ENCODE assay signal across 8 mouse cellular contexts in the genomic region with DNA sequence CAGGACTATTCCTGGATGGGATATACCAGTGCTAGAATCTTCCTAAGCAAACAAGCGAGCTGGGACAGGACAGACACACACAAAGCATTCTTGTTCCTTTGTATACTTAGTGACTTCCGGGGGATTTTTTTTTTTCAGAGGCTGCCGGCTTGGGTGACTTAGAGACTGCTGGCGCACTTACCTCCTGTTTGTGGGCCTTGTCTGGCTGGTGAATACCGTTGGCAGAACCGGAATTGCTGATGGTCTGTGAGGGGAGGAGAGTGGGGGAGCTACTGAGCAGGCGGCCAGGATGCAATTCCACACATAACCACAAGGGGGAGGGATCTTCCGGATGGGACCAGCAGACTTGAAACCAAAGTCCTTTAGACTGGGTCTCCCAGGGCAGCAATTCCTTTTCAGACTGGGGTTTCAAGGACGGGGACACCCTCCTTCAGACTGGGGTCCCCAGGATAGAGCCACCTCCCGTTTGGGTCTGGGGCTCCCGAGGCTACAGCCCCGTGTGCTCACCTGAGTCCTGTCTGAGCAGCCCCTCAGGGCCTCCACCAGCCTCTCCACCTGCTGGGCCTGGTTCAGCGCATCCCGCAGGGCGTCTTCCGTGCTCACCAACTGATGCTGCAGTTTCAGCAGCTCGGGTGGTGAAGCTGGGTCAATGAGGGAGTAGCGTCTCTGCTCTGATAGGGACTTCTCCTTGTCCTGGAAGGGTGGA. TPM values are rescaled to one million over a fixed set of nuclear protein-coding genes. Genes with fewer than 3 reads are reported as not detected.
DNase-seq lines count a peak whose midpoint lies in the region; ATAC-seq and TF ChIP-seq lines count a peak whose summit lies in the region.

No protein-coding gene starts in this region.

- 24% methylated on average over 18 of the region's 18 CpGs for WGBS in hindbrain, embryonic 13.5 days

- H3K27me3 ChIP-seq in Patski, result no peaks in the 10 kb centered on the region
- no peaks in the 10 kb centered on the region for H3K27me3 ChIP-seq in hindbrain, embryonic 13.5 days

- DNase-seq in Patski (ENCODE audit: low read depth, low spot score), result peak; percentile 55
- peak; percentile 94 to 97 for DNase-seq in cerebellum, postnatal 10 days
- DNase-seq in frontal cortex, postnatal 14 days (ENCODE audit: low spot score in 2 of 2), result peak; percentile 72 to 76
- peak; percentile 82 to 87 for DNase-seq in layer of hippocampus, postnatal 14 days (ENCODE audit: low spot score in 2 of 2)
- peak; percentile 91 for DNase-seq in lung, postnatal 25 days (ENCODE audit: low spot score)
- peak; percentile 81 for DNase-seq in right cerebral cortex, adult 18-20 months
- peak; percentile 56 for DNase-seq in urinary bladder, adult 2 months (ENCODE audit: low spot score)

- in situ Hi-C loops in Patski (cut with MboI; ENCODE audit: low pct_unique_long_range_greater_than_20kb), result loop anchor here (10.0 kb wide), 1 partner anchor 413 kb away; a partner anchor contains a TSS

- H3K36me3 ChIP-seq in hindbrain, embryonic 13.5 days, result peaks cover 79% of the 10 kb centered on the region

- POLR2A ChIA-PET in Patski (lab: Charles Lee), result interaction anchor here (0.9 kb wide), 2 partner anchors 91 to 190 kb away, joined by 3 to 4 read pairs; no protein-coding TSS in a partner anchor

- no peak overlapping the region for H3K4me2 ChIP-seq in hindbrain, embryonic 13.5 days

- ATAC-seq in Patski, result peak; percentile 54
- ATAC-seq in hindbrain, embryonic 13.5 days (ENCODE audit: low FRiP score), result 0 out of 2 replicates have a peak, but pooled peaks have one; percentile 47

- TF ChIP-seq CTCF in Patski (IDR thresholded peaks at IDR 0.05), result peak; percentile 93

- no peaks in the 10 kb centered on the region for H3K4me1 ChIP-seq in hindbrain, embryonic 13.5 days (replicated peaks)

- CTCF ChIA-PET in Patski (lab: Charles Lee), result interaction anchor here (0.7 to 8.6 kb wide), 17 partner anchors 10 to 148 kb away, joined by 3 to 63 read pairs (median 3); a partner anchor contains a TSS

- H3K9me3 ChIP-seq in hindbrain, embryonic 13.5 days, result no peaks in the 10 kb centered on the region

- H3K4me3 ChIP-seq in hindbrain, embryonic 13.5 days, result no peak overlapping the region

- H3K9ac ChIP-seq in hindbrain, embryonic 13.5 days, result no peak overlapping the region

- peak overlapping the region; percentile 66 for H3K27ac ChIP-seq in hindbrain, embryonic 13.5 days

RNA-seq across cellular contexts. Expression of a gene that starts 35.3 kb away (rescaled TPM):
- 169 TPM for polyA plus RNA-seq in Patski (2021)
- 74.5 and 76.0 TPM in 2 replicates for polyA plus RNA-seq in hindbrain, embryonic 13.5 days (2015; fragmentation: Nextera tagmentation; extraction: Ambion mirVana)
- 10 to 100 TPM; 28.0 to 35.0 TPM for total RNA-seq in layer of hippocampus, postnatal 14 days (2021)
- polyA plus RNA-seq in urinary bladder, adult 2 months (2012; rRNA removed), result 27.1 and 31.5 TPM in 2 replicates
